Mouse (Mus musculus): ENCODE results near the gene Tnn.

Tnn gene

GRCm38 (mm10) chr1:160153480-160153879 lies at the start of gene Tnn:
Tnn (minus strand) TSS chr1:160153580.
- no peak for DNase-seq (ENCODE audit: low read depth)

- DNase-seq (ENCODE audit: low read depth) = no peak
Observed at GRCm38 (mm10) chr1:160195337-160195663, 41.9 kb upstream of the Tnn start.

- peak; percentile 99 for DNase-seq (ENCODE audit: low read depth)
Observed at GRCm38 (mm10) chr1:160194529-160195336, 41.4 kb upstream of the Tnn start, which contains the start of gene Mrps14. Mrps14 (plus strand) TSS chr1:160195215.

- DNase-seq (ENCODE audit: low read depth) = no peak
Observed at GRCm38 (mm10) chr1:160184506-160184905, 31.1 kb upstream of the Tnn start.

- DNase-seq (ENCODE audit: low read depth) = no peak
Observed at GRCm38 (mm10) chr1:160181216-160181615, 27.8 kb upstream of the Tnn start.

DNA sequence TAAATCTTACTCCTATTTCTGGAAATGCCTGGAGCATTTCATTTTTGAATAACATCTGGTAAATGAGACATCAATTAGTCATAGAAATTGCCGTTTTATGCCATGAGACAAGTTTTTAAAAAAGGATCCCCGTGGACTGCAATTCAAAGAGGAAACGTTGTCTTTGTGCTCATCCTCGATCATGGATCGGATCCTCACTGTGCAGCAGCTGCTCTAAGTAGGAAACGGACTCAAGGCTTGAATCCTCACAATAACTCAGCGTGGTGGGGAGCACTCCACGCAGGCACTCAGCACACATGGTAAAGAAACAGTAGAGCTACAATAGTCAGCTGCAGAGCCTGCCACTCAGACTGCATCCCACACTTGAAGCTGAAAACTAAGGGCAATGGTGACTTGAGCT lies 23.5 kb upstream of the Tnn start:
- DNase-seq (ENCODE audit: low read depth) = no peak

- no peak for DNase-seq (ENCODE audit: low read depth)
Observed at GRCm38 (mm10) chr1:160166600-160166999, 13.2 kb upstream of the Tnn start.

DNA sequence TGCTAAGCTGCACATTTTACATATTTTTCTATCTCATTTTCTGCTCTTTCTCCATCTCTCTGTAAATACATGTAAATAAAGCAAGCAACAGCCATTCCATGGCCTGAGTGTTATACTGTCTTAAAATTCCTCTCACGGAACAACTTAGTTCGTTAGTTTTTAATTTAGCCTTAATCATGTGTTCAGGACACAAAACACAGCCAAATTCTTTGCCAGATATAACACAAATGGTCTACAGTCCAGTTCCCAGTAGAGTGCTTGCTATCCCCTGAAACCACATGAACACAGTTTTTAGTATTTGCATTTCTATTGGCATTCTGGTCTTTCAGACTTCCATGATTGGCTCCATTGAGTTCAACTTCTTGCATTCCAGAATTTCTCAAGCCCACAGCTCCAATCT lies 4.8 kb upstream of the Tnn start:
- DNase-seq (ENCODE audit: low read depth) = no peak

DNA sequence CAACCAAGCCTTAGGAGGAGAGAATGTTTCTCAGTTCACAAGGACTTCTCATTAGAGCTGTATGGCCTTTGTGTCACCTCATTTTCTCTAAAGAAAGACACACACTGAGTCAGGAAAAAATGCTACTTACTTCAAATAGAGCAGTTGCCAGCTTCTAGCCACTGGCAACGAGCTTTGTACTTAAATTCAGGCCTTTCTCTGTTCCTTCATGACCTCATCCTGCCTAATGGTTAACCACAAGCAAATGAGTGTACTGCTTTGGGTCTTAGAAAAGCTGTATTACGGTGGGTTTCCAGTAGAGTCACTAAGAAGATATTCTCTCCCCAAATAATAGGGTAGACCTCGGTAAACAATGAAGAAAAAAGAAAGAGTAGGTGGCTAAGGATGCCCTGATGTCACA lies 2.7 kb downstream of the Tnn start:
- DNase-seq (ENCODE audit: low read depth) = no peak

DNA sequence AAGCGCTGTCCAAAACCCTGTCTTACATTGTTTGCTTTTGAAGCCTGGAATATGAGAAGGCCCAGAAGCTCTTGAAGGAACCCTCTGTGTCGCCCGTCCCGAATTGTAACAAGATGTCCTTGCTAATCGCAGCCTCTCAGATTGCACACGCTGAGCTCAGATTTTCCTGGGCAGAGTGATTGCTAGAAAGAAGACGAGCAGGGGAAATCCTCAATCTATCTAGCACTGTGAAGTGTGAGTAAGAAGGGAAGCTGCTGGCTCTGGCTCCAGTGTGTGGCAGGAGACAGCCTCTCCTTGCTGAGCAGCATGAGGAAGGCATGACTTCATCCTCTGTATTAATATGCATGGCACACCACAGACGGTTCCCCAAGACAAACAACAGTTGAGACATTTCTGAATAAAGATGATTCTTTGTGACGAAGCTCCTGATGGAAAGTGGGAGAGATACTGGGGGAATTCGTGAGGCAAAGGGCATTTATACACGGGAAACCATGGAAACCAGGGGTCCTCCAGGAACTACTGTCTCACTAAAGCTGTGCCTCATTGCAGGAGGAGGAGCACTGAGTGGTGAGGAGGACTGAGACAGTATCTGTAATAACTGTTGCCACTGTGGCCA lies 4.0 kb downstream of the Tnn start:
- DNase-seq (ENCODE audit: low read depth) = no peak

- no peak for DNase-seq (ENCODE audit: low read depth)
Observed at GRCm38 (mm10) chr1:160147274-160147673, 6.1 kb downstream of the Tnn start.

DNA sequence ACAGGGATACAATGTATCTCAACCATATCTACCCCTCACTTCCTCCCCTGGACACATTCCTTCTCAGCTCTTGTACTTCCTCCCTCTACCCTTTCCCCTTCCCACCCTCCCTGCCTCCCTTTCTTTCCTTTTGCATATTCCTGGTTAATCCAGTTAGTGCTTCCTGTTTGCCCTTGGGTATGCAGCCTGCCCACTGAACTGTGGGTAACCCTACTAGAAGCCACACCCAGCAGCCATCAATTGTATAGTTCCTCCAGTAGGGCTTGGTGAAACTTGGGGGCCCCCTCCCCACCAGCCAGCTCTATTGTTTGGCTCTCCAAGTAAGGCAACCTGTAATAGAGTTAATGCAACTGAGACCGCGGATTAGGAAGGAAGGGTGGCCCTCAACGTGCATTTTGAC lies 7.8 kb downstream of the Tnn start:
- no peak for DNase-seq (ENCODE audit: low read depth)

DNA sequence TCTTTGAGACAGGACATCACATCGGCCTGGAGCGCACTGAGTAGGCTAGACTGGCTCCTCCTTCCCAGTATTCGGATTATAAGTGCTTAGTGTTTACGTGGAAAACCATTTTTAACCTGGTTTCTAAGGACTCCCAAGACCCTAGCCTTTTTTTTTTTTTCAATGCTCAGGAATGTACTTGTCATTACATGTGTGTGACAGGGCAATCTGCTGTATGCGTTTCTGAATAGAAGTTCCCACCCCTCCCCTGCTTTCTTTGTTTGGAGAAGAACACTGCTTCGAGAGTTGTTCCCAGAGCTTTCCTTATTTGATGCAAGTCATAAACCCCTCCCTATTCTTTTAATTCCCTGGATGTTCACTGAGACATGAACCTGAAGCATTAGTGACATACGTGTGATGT lies 9.0 kb downstream of the Tnn start:
- DNase-seq (ENCODE audit: low read depth) = no peak

- DNase-seq (ENCODE audit: low read depth) = no peak
Observed at GRCm38 (mm10) chr1:160136362-160136890, 17.0 kb downstream of the Tnn start.

DNA sequence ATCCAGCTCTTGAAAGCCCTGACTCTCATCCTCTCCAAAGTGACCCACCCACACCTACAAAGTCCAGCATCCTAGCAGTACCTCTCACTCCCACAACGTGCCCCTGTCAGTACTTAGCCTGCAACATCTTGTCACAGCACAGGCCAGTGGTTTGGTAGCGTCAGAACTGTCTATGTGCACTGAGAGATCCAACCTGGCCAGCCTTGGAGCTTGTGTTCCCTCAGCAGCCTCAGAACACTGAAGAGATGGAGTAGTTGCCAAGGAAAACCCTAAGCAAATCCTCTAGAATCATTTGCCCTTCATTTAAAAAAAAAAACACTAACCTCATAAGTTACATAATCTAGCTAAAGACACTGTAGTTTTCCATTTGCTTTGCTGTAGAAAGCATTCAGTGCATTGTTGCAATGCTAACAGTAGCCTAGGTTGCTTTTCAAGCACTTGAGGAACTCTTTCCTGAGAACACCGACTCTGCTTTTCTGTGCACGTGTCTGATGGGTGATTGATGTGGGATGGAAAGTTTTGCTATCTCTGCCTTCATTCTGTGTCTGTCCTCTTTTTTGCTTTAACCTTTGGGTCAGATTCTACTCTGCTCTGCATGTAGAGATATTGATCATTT lies 19.8 kb downstream of the Tnn start:
- DNase-seq (ENCODE audit: low read depth) = no peak

DNA sequence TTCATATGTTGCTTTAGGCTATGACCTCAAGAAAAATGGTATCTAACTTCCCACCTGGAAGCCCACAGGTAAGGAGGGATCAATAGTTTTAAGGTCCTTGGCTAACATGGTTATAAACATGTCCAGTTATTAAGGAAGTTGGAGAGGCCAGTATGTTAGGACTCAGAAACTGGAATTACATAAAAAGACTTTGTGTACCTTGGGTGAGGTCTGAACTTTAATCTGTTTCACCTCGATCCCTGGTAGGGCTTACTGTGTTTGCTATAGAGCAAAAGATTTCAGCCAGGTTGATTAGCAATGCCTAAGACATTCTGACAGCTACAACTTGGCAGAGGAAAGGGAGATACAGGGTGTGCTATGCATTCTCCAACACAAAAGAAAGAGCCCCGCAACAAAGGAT lies 29.4 kb downstream of the Tnn start:
- no peak for DNase-seq (ENCODE audit: low read depth)

GRCm38 (mm10) chr1:160108604-160109003 lies 44.8 kb downstream of the Tnn start:
- no peak for DNase-seq (ENCODE audit: low read depth)

DNA sequence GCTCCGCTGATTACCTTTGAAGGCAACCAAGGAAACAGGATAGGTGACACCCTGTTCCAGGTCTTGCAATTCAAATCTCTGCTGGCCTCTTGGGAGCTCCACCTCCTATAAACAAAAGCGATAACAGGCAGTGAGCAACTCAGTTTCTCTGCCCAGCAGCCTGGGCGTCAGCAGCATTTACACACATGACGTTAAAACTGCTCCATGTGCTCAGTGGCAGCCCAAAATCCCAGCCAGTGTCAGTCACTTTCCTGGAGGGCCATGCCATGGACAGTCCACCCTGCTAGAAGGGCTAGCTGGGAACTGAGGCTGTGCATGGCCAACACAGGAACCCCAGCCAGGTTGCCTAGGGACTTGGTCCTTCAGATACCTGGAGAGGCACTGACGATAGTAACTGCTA lies 48.0 kb downstream of the Tnn start:
- no peak for DNase-seq (ENCODE audit: low read depth)

DNA sequence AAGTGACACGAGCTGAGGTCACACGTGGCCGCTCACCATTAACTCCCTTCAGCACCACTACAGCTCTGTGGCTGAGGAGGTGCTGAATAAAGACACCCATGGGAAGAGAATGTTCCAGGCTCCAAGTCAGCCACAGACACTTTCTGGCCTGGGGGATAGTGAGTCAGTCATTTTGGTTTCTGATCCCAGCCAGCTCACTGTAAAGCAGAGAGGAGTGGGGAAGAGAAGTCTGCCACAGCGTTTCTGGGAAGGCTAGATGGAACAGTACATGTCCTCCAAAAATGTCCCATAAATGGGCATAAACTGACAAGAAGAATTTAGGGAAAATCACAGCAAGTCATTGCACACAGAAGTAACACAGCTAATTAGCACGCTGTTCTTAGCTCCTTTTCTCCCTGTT lies 52.4 kb downstream of the Tnn start:
- no peak for DNase-seq (ENCODE audit: low read depth)

DNA sequence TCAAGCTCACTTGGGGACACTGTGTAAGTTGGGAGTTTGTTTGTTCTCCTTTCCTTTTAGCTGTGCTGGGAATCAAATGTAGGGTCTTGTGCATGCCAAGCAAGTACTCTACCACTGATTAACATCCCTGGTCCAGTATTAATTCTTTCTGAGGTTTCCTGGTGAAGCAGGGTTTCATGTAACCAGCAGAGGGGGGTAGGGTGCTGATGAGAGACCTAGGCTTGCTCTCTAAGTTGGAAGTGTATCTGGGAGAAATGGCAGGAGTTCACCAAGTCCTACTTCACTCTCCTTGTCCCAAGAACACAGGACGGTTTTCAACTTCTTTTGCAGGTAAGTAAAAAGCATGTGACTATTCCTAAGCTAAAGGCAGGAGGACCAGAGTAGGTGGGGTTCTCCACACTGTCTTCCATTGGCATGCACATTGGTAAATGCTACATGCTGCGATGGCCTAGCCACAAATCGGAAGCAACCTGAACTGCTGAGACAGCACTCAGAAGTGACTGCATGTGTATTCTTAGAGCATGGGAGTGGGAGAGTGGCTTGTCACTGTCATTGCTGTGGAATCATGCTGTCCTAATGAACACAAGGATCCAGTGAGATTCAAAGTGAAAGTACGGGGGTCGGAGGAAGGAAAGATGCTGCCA lies 53.6 kb downstream of the Tnn start:
- no peak for DNase-seq (ENCODE audit: low read depth)

- no peak for DNase-seq (ENCODE audit: low read depth)
Observed at GRCm38 (mm10) chr1:160086651-160087050, 66.7 kb downstream of the Tnn start.

GRCm38 (mm10) chr1:160084239-160084638 lies 69.1 kb downstream of the Tnn start:
- DNase-seq (ENCODE audit: low read depth) = no peak

DNA sequence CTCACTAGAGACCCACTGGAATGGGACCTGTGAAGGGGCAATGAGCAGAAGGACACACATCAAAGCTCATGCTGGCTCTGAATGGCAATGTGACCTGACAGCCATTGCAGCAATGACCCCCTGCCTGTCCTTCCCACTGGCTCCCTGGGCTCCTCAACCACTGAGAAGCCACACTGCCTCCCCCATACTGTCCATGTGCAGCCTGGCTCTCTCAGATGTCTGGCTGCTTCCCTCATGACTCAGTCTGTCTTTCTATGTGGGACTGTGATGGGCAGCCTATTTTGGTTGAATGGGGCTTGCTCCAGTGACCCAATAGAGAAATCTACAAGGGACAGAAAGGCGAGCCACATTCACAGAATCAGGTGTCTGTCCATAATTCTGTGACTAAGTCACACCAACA lies 70.7 kb downstream of the Tnn start:
- no peak for DNase-seq (ENCODE audit: low read depth)
